Mouse (Mus musculus) spleen, adult 2 months (tissue): Measurements from ENCODE around the gene Lenep.

Experiments
- CTCF ChIP-seq: fragments of 200-500 bp; IDR thresholded peaks from 2 replicates; pipeline ENCODE4 v1.5.1; 2011; ENCODE audit warnings: mild to moderate bottlenecking, inconsistent platforms; ENCODE audit not compliant: insufficient read depth, insufficient read length, insufficient replicate concordance; ENCODE audit errors: extremely low read depth
- POLR2A ChIP-seq: fragments of 200-500 bp; IDR thresholded peaks from 2 replicates; pipeline ENCODE4 v1.6.1; 2011; ENCODE audit warnings: low read depth, low read length, inconsistent platforms

DNA sequence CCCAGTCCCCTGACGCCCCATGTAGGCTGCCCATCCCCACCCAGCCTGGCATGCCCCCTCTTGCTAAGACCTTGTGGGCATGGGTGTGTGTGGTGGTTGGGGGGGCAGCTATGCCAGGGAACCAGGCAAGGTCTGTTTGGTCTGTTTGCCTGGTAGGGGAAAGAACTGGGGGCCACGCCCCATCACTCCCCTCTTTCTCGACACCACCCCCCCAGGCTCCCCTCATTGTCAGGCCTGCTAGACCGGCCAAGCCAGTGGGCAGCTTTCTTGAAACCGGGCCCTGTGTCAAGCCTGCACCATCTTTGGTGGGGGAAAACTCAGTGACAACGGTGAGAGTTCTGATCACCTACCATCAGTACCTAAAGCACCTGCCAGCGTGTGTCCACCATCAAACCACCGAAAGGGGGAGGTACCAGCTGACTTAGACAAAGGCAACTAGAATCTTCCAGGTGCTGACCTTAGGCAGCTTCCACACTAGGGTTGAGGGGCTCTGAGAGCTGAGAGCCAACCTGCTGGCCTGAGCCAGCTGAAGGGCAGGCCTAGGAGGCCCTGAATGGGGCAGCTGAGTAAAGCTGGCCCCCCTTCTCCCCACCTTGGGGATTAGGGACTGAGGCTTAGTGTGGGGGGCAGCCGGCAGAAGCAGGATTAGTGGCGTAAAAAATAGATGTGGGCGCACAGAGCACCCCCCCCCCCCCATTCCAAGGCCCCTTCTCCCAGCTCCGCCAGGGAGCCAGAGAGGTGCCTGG lies 18.1 kb downstream of the Lenep start:
- TF ChIP-seq CTCF (no peak), POLR2A (no peak)
